Mouse (Mus musculus) hindbrain, embryonic 16.5 days (tissue): ENCODE measurements around the gene Lyrm7. TPM values are rescaled to one million over a fixed set of nuclear protein-coding genes. Genes with fewer than 3 reads are reported as not detected.
"Not testable (repeated sequence)": the region's sequence is repeated elsewhere in the genome, so short reads cannot be mapped to it uniquely, and the experiment has no call there.

Experiments used
- ATAC-seq: fragments of 200-750 bp; cut with Nextera tagmentation; 2 replicates; pipeline ENCODE4 v1.8.0; 2017; ENCODE audit warnings: moderate TSS enrichment, moderate library complexity
- H3K27ac ChIP-seq: fragments of 300-500 bp; sonication (generic); 2 replicates; pipeline ENCODE4 v1.5.1; 2014; ENCODE audit warnings: low read depth, mild to moderate bottlenecking, control low read depth, low read length, moderate library complexity
- H3K27me3 ChIP-seq: fragments of 300-500 bp; sonication (generic); replicated peaks from 2 replicates; pipeline ENCODE4 v1.6.1; 2014; ENCODE audit warnings: low read length; ENCODE audit not compliant: control insufficient read depth, insufficient read depth
- H3K36me3 ChIP-seq: fragments of 300-500 bp; sonication (generic); 2 replicates; pipeline ENCODE4 v1.6.1; 2014; ENCODE audit warnings: mild to moderate bottlenecking, low read length, moderate library complexity, mixed read lengths; ENCODE audit not compliant: control insufficient read depth, insufficient read depth
- H3K4me1 ChIP-seq: fragments of 300-500 bp; sonication (generic); 2 replicates; pipeline ENCODE4 v1.6.1; 2014; ENCODE audit warnings: low read depth, low read length; ENCODE audit not compliant: control insufficient read depth, insufficient read depth
- H3K4me2 ChIP-seq: fragments of 300-500 bp; sonication (generic); 2 replicates; pipeline ENCODE4 v1.6.1; 2014; ENCODE audit warnings: mild to moderate bottlenecking, low read length, control low read depth, moderate library complexity
- H3K4me3 ChIP-seq: fragments of 300-500 bp; sonication (generic); 2 replicates; pipeline ENCODE4 v1.5.1; 2014; ENCODE audit warnings: mild to moderate bottlenecking, low read length, control low read depth, moderate library complexity
- H3K9ac ChIP-seq: fragments of 300-500 bp; sonication (generic); 2 replicates; pipeline ENCODE4 v1.6.1; 2014; ENCODE audit warnings: low read depth, mild to moderate bottlenecking, control low read depth, low read length, moderate library complexity
- H3K9me3 ChIP-seq: fragments of 300-500 bp; sonication (generic); 2 replicates; pipeline ENCODE4 v1.6.1; 2014; ENCODE audit warnings: mild to moderate bottlenecking, low read length, moderate library complexity; ENCODE audit not compliant: control insufficient read depth
- WGBS: fragments of 180-500 bp; shearing (Covaris S2); extraction: QIAGEN DNeasy Blood & Tissue Kit; methylation state at CpG from one replicate; pipeline ENCODE4 v1.1.7; 2014; 5-methylcytosine and 5-hydroxymethylcytosine counted together
- polyA plus RNA-seq: library from polyadenylated mRNA; unstranded; fragments of >200 nt; fragmentation: Nextera tagmentation; extraction: Ambion mirVana; gene quantifications from 2 replicates; pipeline ENCODE4 v1.2.1, GENCODE M21; 2015

Lyrm7 gene
- polyA plus RNA-seq, 1 experiment from 2014 or later = 10.6 TPM

DNA sequence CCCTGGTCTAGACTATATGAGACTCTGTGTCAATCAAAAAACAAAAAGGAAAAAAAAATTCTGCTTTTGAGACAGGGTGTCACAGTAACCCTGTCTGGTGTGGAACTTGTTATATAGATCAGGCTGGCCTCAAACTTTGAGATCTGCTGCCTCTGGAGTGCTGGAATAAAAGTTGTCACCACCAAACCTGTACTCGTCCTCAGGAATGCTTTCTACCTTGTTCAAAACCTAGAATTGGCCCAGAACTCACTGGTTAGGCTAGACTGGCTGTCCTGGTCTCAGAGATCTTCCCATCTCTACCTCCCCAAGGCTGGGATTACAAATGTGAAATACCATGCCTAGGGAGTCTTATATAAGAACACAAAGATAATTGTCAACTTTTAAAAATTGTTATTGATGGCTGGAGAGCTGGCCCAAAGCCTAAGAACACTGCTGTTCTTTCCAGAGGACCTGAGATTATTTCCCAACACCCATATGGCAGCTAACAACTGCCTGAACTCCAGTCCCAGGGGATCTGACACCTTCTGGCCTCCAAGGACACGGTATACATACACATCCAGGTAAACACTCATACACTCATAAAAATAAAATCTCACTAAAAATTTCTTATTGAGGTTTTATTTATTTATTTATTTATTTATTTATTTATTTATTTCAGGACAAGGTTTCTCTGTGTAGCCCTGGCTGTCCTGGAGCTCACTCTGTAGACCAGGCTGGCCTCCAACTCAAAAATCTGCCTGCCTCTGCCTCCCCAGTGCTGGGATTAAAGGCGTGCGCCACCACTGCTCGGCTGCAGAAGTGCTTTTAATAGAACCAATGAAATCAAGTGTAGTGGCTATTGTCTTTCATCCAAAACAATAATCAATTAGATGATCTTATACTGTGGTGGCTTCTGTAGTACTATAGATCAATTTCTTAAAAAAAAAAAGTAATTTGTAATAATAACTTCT is 1.0 kb upstream of the Lyrm7 start:
- Histone ChIP-seq H3K36me3 (no peaks in the 10 kb centered on the region), H3K9ac (no peak overlapping the region), H3K27ac (no peak overlapping the region), H3K4me1 (peaks cover 7% of the 10 kb centered on the region), H3K27me3 (no peaks in the 10 kb centered on the region), H3K4me3 (no peak overlapping the region), H3K4me2 (no peak overlapping the region), H3K9me3 (no peaks in the 10 kb centered on the region)
- ATAC-seq = no peak
- 91% methylated on average over 5 of the region's 5 CpGs for WGBS

DNA sequence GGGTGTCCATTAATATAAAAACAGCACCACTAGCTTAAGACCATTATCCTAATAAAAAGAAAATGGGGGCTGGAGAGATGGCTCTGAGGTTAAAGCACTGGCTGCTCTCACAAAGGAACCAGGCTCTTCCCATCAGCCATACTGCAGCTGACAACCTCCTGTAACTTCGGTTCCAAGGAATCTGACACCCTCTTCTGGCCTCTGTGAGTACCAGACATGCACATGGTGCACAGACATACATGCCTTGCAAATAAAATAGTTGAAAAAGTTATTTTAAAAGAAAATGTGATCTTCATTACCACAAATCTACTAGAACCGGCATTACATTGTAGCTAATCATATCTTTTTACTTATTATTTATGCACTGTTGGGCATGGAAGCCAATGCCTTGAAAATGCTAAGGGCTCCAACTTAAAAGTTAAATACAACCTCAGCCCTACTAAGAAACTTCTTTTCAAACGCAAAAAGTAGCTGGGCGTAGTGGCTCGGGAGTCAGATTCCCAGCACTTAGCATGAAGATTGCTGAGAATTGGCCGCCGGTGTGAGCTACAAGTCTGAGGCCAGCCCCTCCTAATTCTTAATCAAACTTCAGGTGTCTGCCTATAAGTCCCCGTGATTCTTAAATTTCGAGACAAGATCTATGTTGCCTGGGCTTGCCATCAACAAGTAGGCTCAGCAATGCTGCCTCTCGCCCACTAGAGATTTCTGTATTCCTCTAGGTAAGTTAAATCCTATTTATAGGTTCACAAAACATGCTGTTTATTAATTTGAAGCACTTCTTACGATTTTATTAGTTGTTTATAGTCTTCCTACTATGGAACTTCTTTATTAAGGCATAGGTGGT is 1.2 kb downstream of the Lyrm7 start:
- H3K36me3 ChIP-seq = no peaks in the 10 kb centered on the region
- no peaks in the 10 kb centered on the region for H3K27me3 ChIP-seq
- peak overlapping the region; percentile 64 for H3K4me2 ChIP-seq
- peak overlapping the region; percentile 81 for H3K9ac ChIP-seq
- H3K27ac ChIP-seq = peak overlapping the region; percentile 77
- peak overlapping the region; percentile 67 for H3K4me3 ChIP-seq
- ATAC-seq = no peak
- 23% methylated on average over 11 of the region's 11 CpGs for WGBS
- H3K4me1 ChIP-seq = peaks cover 7% of the 10 kb centered on the region
- H3K9me3 ChIP-seq = no peaks in the 10 kb centered on the region

DNA sequence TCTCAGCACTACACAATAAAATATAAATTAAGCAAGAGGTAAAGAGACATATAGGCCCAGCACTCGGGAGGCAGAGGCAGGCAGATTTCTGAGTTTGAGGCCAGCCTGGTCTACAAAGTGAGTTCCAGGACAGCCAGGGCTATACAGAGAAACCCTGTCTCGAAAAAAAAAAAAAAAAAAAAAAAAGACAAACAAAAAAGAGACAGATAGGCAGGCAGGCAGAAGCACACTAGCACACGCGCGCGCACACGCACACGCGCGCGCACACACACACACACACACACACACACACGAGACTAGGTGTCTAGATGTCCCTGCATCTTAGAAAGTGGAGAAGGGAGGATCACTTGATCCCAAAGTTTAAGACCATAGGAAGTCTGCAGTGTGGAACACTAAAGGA is 1.8 kb downstream of the Lyrm7 start:
- 96% methylated on average over 11 of the region's 12 CpGs for WGBS
- H3K9me3 ChIP-seq, ATAC-seq, H3K27ac ChIP-seq, H3K36me3 ChIP-seq, H3K27me3 ChIP-seq, H3K4me2 ChIP-seq, H3K9ac ChIP-seq, H3K4me3 ChIP-seq, H3K4me1 ChIP-seq: not testable (repeated sequence)

DNA sequence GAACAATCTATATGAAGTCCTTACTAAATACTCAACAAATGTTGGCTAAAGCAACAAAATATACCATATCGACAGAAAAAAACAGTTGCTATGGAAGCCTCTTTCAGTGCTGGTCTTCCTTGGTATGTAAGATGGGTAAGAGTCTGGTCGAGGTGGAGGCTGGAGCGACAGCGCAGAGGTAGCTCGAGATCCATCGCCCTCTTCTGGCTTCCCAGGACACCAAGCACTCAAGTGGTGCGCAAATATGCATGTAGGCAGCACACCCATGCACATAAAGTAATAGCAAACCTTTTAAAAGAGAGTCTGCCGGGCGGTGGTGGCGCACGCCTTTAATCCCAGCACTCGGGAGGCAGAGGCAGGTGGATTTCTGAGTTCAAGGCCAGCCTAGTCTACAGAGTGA is 9.1 kb downstream of the Lyrm7 start:
- H3K27me3 ChIP-seq = no peaks in the 10 kb centered on the region
- no peaks in the 10 kb centered on the region for H3K9me3 ChIP-seq
- no peak overlapping the region for H3K4me3 ChIP-seq
- no peaks in the 10 kb centered on the region for H3K36me3 ChIP-seq
- no peak overlapping the region for H3K4me2 ChIP-seq
- no peak overlapping the region for H3K9ac ChIP-seq
- ATAC-seq = no peak
- no peak overlapping the region for H3K27ac ChIP-seq
- 93% methylated on average over 12 of the region's 12 CpGs for WGBS
- H3K4me1 ChIP-seq = no peaks in the 10 kb centered on the region

DNA sequence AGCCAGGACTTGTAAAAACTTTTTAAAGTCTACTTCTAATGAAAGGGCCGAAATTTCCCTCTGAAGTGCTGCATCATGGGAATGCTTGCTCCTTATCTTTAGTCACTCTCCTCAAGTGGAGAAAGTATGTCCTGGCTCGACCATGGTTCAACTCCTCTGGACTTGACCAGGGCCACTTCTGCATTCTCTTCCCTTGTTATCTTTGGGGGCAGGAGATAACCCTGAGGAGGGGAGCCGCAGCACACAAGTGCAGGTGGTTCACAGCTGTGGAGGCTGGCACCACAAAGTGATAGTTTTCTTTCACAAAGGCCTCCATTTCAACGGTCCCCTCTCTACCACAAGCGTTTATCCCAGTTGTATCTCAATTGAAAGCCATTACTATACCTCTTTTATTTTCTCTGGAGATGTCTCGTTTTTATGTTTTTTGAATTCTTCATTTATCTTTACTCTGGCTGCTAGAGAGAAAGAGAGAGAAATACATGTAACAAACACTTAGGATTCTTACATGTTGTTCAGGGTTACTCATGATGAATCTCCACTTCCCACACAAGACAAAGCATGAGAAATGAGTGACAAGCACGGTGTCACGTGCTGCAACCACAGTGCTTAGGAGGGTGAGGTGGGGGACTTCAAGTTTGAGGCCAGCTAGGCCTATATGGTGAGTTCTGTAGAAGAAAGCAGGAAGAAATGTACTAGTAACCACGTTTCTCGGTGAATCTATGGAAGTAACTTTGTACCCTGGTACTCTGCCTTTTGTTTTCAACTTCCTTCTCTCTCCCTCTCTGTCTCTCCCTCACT is 10.6 kb downstream of the Lyrm7 start:
- Histone ChIP-seq H3K27ac (no peak overlapping the region), H3K9ac (no peak overlapping the region), H3K4me1 (peaks cover 5% of the 10 kb centered on the region; the same call in 1 of the 2 replicates), H3K27me3 (no peaks in the 10 kb centered on the region), H3K36me3 (no peaks in the 10 kb centered on the region), H3K4me3 (no peak overlapping the region), H3K4me2 (no peak overlapping the region), H3K9me3 (no peaks in the 10 kb centered on the region)
- ATAC-seq = no peak
- WGBS = 87% methylated on average over 10 of the region's 10 CpGs

DNA sequence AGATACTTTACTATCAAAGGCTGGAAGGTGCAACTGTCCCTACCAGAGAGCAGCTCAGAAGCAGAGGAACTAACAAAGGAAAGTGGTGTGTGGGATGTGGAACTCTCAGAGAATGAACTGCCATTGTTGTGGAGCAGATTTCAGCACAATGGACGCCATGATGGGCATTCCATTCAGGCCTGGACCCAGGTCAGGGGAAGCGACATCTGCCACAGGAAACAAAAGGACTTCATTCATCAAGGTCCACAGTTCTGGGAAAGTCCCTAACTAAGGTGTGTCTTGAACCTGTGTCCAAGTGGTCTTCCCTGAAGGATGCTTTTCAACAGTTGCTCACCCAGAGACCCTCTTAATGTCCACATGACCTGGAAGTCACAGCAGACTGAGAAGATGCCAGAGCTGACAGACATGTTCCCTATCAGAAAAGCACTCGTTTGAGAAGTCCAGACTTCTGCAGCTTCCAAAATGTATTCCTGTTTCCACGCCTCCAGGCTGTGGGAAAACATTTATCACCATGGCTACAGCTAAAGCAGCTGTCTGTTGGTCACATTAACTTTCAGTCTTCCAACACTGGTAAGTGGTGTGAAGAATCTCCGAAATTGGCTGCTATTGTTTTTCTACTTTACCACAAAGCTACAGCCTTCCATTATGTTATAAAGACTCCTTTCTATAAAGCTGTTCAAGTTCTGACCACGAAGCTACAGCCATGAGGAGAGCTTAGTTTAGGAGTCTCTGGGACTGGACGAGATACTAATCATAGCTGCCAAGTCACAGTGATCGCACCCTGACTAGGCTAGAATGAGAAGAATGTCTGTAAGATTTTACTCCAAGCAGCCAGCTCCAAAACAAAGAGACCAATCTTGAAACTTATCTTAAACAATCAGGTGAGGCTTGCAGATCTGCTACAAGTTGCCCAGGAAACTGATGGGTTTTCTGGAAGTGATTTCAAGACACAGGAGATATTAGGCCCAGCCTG is 15.0 kb downstream of the Lyrm7 start:
- H3K36me3 ChIP-seq = no peaks in the 10 kb centered on the region
- H3K27me3 ChIP-seq = no peaks in the 10 kb centered on the region
- no peaks in the 10 kb centered on the region for H3K9me3 ChIP-seq
- H3K27ac ChIP-seq = 0 out of 2 replicates have a peak overlapping the region, but pooled peaks have one; percentile 7
- H3K4me3 ChIP-seq = no peak overlapping the region
- no peak overlapping the region; the same call in 1 of the 2 replicates for H3K9ac ChIP-seq
- no peak for ATAC-seq
- H3K4me2 ChIP-seq = no peak overlapping the region
- H3K4me1 ChIP-seq = peaks cover 5% of the 10 kb centered on the region; the same call in 1 of the 2 replicates
- WGBS = 20% methylated on average over 8 of the region's 8 CpGs

DNA sequence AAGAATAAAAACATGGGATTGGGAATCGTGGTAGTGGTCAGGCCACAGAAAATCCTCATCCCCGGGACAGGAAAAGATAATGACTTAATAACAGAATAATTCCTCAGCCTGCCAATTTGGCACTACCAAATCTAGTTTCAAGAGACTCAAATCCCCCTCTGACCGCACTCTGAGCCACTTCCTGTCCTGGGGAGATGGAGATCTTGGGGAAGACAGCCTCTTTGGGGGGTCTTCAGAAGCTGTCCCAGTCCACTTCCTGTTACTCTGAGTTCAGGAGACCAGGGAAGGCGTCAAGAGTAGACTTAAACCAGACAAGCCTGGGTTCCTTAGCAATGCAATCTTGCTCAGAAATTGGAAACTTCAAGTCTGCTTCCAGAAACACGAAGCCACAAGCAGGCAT is 15.8 kb downstream of the Lyrm7 start:
- Histone ChIP-seq H3K9ac (no peak overlapping the region), H3K36me3 (no peaks in the 10 kb centered on the region), H3K9me3 (no peaks in the 10 kb centered on the region), H3K4me2 (no peak overlapping the region), H3K27me3 (no peaks in the 10 kb centered on the region), H3K4me1 (peaks cover 5% of the 10 kb centered on the region; the same call in 1 of the 2 replicates), H3K27ac (no peak overlapping the region), H3K4me3 (no peak overlapping the region)
- ATAC-seq = no peak
- 77% methylated on average over 5 of the region's 5 CpGs for WGBS

DNA sequence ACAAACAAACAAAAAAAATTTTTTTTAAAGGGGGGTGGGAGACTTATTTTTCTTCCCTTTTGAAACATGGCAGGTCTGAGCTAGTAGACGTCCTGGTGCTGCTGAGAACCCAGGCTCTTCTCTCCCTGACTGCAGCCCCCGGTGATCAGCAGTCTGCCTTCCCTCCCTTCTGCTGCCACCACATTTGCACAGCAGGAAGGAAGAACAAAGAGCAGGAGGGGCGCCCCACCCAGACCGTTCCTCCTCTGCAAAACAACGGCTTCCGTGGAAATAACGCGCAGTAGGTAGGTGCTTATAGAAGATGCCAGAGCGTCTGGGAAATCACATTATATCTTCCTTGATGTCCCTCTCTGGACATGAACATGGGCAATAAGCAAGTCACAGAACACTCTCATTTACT is 16.3 kb downstream of the Lyrm7 start:
- H3K9me3 ChIP-seq = no peaks in the 10 kb centered on the region
- no peak for ATAC-seq
- H3K9ac ChIP-seq = no peak overlapping the region
- H3K4me3 ChIP-seq = no peak overlapping the region
- H3K27me3 ChIP-seq = no peaks in the 10 kb centered on the region
- H3K4me2 ChIP-seq = no peak overlapping the region
- 41% methylated on average over 9 of the region's 9 CpGs for WGBS
- H3K4me1 ChIP-seq = peaks cover 5% of the 10 kb centered on the region; the same call in 1 of the 2 replicates
- H3K27ac ChIP-seq = no peak overlapping the region
- H3K36me3 ChIP-seq = no peaks in the 10 kb centered on the region
